Mouse (Mus musculus) brain, adult 2 months (tissue): ENCODE results near the gene Gfral.

Experiments
- DNase-seq: peaks from one replicate; pipeline ENCODE4 v3.0.0; 2011; ENCODE audit warnings: low read depth, low spot score

Gene Gfral

GRCm38 (mm10) chr9:76124249-76124648 is 89.2 kb downstream of the Gfral start:
- DNase-seq, result no peak

DNA sequence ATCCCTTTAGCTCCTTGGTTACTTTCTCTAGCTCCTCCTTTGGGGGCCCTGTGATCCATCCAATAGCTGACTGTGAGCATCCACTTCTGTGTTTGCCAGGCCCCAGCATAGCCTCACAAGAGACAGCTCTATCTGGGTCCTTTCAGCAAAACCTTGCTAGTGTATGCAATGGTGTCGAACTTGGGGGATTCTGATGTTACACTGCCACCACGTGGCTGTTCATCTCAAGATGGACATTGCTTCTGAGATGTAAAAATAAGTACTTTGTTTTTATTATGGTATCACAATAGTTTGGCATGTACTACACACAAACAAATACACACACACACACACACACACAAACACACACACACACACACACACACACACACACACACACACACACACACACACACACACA is 90.6 kb downstream of the Gfral start:
- DNase-seq, result peak; percentile 85
